Mouse (Mus musculus) G1E (cell line): ENCODE data around the gene Ryk. TPM values are rescaled to one million over a fixed set of nuclear protein-coding genes. Genes with fewer than 3 reads are reported as not detected.

Experiments
- ATAC-seq: 2 replicates; pipeline ENCODE4 v1.8.0; 2016; ENCODE audit warnings: mild to moderate bottlenecking; ENCODE audit not compliant: insufficient number of reproducible peaks, poor library complexity, low FRiP score, severe bottlenecking; ENCODE audit errors: extremely low read depth
- DNase-seq: peaks from one replicate; pipeline ENCODE4 v3.0.0; 2012; ENCODE audit warnings: low spot score
- H3K27me3 ChIP-seq: 2 replicates; pipeline ENCODE4 v1.6.1; 2012; ENCODE audit warnings: mild to moderate bottlenecking, low read length, inconsistent platforms; ENCODE audit not compliant: insufficient read depth
- H3K36me3 ChIP-seq: replicated peaks from 2 replicates; pipeline ENCODE3; 2012; ENCODE audit warnings: mild to moderate bottlenecking, inconsistent platforms
- H3K4me1 ChIP-seq: 2 replicates; pipeline ENCODE4 v1.6.1; 2012; ENCODE audit warnings: low read depth, low read length, inconsistent platforms, mixed read lengths; ENCODE audit not compliant: insufficient read depth
- H3K4me3 ChIP-seq: 2 replicates; pipeline ENCODE4 v1.5.1; 2012; ENCODE audit warnings: low read depth, mild to moderate bottlenecking, inconsistent platforms, low read length, moderate library complexity, mixed read lengths
- H3K9me3 ChIP-seq: replicated peaks from 2 replicates; pipeline ENCODE4 v1.6.1; 2012; ENCODE audit warnings: inconsistent platforms
- CTCF ChIP-seq: IDR thresholded peaks from 2 replicates; pipeline ENCODE4 v1.5.1; 2012; ENCODE audit warnings: low read depth, low read length, inconsistent platforms, mixed read lengths
- GATA1 ChIP-seq: IDR thresholded peaks from 2 replicates; pipeline ENCODE4 v1.6.1; 2012; ENCODE audit warnings: borderline replicate concordance, low read length, inconsistent platforms, mixed read lengths
- GATA2 ChIP-seq: IDR thresholded peaks from 2 replicates; pipeline ENCODE4 v1.6.1; 2012; ENCODE audit warnings: low read depth, low read length, inconsistent platforms, borderline replicate concordance
- POLR2AphosphoS5 ChIP-seq: IDR thresholded peaks from 2 replicates; pipeline ENCODE4 v1.6.1; 2012; ENCODE audit warnings: low read depth, low read length, inconsistent platforms; ENCODE audit not compliant: insufficient replicate concordance
- TAL1 ChIP-seq: conservative IDR thresholded peaks from 2 replicates; pipeline ENCODE4 v1.6.1; 2012; ENCODE audit warnings: low read depth, low read length, inconsistent platforms, mixed read lengths
- polyA plus RNA-seq: library from polyadenylated mRNA; stranded (reverse); fragments of >175 nt; gene quantifications from 2 replicates; pipeline ENCODE4 v1.2.3, GENCODE M21; 2012
- total RNA-seq, 2 experiments: library from RNA; stranded (forward) in 1 of 2; stranded (reverse) in 1 of 2; fragments of 200-1000 nt in 1 of 2; fragments of >200 nt in 1 of 2; fragmentation: Nextera tagmentation in 1 of 2; gene quantifications; 2 replicates each; pipeline ENCODE4 v1.2.3; 2014 to 2017

Gene Ryk
- total and polyA plus RNA-seq, 3 experiments, result 17.1 to 110 (median 80.1) TPM

GRCm38 (mm10) chr9:102917532-102918129, 82.9 kb downstream of the Ryk start:
- H3K4me3 ChIP-seq, result no peak overlapping the region
- TF ChIP-seq POLR2AphosphoS5 (no peak), GATA1 (no peak), TAL1 (no peak), GATA2 (no peak), CTCF (no peak)
- ATAC-seq (no peak), DNase-seq (no peak)
- peaks cover 65% of the 10 kb centered on the region for H3K4me1 ChIP-seq
- H3K27me3 ChIP-seq, result no peaks in the 10 kb centered on the region
- no peaks in the 10 kb centered on the region for H3K9me3 ChIP-seq
- peaks cover 52% of the 10 kb centered on the region for H3K36me3 ChIP-seq

GRCm38 (mm10) chr9:102919486-102919885, 84.8 kb downstream of the Ryk start:
- Histone ChIP-seq H3K27me3 (no peaks in the 10 kb centered on the region), H3K9me3 (no peaks in the 10 kb centered on the region), H3K4me1 (peaks cover 76% of the 10 kb centered on the region), H3K36me3 (peaks cover 42% of the 10 kb centered on the region), H3K4me3 (no peak overlapping the region)
- DNase-seq (no peak), ATAC-seq (no peak)
- no peak for TF ChIP-seq POLR2AphosphoS5
- no peak for TF ChIP-seq GATA2
- TF ChIP-seq CTCF, result no peak
- no peak for TF ChIP-seq TAL1
- no peak for TF ChIP-seq GATA1

GRCm38 (mm10) chr9:102921791-102922190, 87.1 kb downstream of the Ryk start:
- peaks cover 19% of the 10 kb centered on the region for H3K36me3 ChIP-seq
- no peak overlapping the region for H3K4me3 ChIP-seq
- H3K27me3 ChIP-seq, result no peaks in the 10 kb centered on the region
- ATAC-seq (no peak), DNase-seq (no peak)
- H3K9me3 ChIP-seq, result no peaks in the 10 kb centered on the region
- H3K4me1 ChIP-seq, result peaks cover 71% of the 10 kb centered on the region
- TF ChIP-seq GATA2 (no peak), GATA1 (no peak), CTCF (no peak), TAL1 (no peak), POLR2AphosphoS5 (no peak)

GRCm38 (mm10) chr9:102922866-102923434, 88.2 kb downstream of the Ryk start:
- H3K4me1 ChIP-seq, result peaks cover 61% of the 10 kb centered on the region
- ATAC-seq, result no peak
- no peaks in the 10 kb centered on the region for H3K9me3 ChIP-seq
- H3K27me3 ChIP-seq, result no peaks in the 10 kb centered on the region
- no peak for DNase-seq
- H3K36me3 ChIP-seq, result peaks cover 14% of the 10 kb centered on the region
- TF ChIP-seq CTCF (no peak), GATA1 (no peak), GATA2 (no peak), POLR2AphosphoS5 (no peak), TAL1 (no peak)
- no peak overlapping the region for H3K4me3 ChIP-seq

- Histone ChIP-seq H3K4me1 (peaks cover 60% of the 10 kb centered on the region), H3K36me3 (peaks cover 14% of the 10 kb centered on the region), H3K9me3 (no peaks in the 10 kb centered on the region), H3K4me3 (peak overlapping the region; percentile 66), H3K27me3 (no peaks in the 10 kb centered on the region)
- ATAC-seq, result no peak
- TF ChIP-seq CTCF (no peak), GATA1 (no peak), TAL1 (no peak), POLR2AphosphoS5 (no peak), GATA2 (no peak)
- no peak for DNase-seq
Observed at GRCm38 (mm10) chr9:102923836-102924235, 89.1 kb downstream of the Ryk start.

GRCm38 (mm10) chr9:102924627-102925316, 90.1 kb downstream of the Ryk start:
- H3K4me1 ChIP-seq, result peaks cover 55% of the 10 kb centered on the region
- DNase-seq (peak; percentile 40), ATAC-seq (peak; percentile 85)
- H3K27me3 ChIP-seq, result no peaks in the 10 kb centered on the region
- no peaks in the 10 kb centered on the region for H3K9me3 ChIP-seq
- TF ChIP-seq POLR2AphosphoS5 (no peak), TAL1 (peak; percentile 59; the same call in 1 of the 2 replicates), GATA2 (no peak), CTCF (no peak), GATA1 (no peak)
- H3K4me3 ChIP-seq, result peak overlapping the region; percentile 66
- H3K36me3 ChIP-seq, result peaks cover 10% of the 10 kb centered on the region
